Mouse (Mus musculus): Measurements from ENCODE around the gene Plppr1.

DNA sequence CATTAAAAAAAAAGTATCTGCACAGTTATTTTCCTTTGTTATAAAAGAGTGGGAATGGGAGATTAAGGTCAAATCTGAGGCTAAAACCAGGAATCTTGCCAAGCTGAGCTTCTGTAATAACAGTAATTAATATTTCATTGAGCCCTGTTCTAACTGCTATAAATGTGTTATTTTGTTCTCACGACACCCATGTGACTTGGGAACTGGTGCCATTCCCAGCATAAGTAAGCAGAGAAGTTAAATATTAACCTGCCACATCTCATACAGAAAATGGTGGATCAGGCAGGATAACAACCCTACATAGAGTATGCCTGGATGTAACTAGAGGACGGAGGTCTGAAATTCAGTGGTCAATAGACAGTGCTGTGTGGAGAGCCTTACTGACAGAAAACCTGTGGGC lies 90.2 kb downstream of the Plppr1 start:
- TF ChIP-seq MYC (IDR thresholded peaks at IDR 0.05; ENCODE audit: low read depth, low read length) (no peak), POLR2AphosphoS5 (IDR thresholded peaks at IDR 0.05; ENCODE audit: borderline replicate concordance, low read depth, low read length) (no peak), POLR2AphosphoS2 (IDR thresholded peaks at IDR 0.05; ENCODE audit: low read length) (no peak), POLR2A (IDR thresholded peaks at IDR 0.05; ENCODE audit: control insufficient read depth in 1 of 2, insufficient read depth in 1 of 2, low read depth in 1 of 2, low read length in 2 of 2, poor library complexity in 1 of 2) (no peak), SMC3 (IDR thresholded peaks at IDR 0.05; ENCODE audit: low read depth, low read length) (no peak), GATA1 (IDR thresholded peaks at IDR 0.05; ENCODE audit: low read depth, low read length) (no peak), CHD1 (IDR thresholded peaks at IDR 0.05; ENCODE audit: low read depth, low read length) (no peak), ZC3H11A (IDR thresholded peaks at IDR 0.05; ENCODE audit: low read depth, low read length) (no peak), CTCF (IDR thresholded peaks at IDR 0.05 in 2 of 3, conservative IDR thresholded peaks at IDR 0.05 in 1 of 3; ENCODE audit: control insufficient read depth in 1 of 3, insufficient read depth in 1 of 3, low read depth in 2 of 3, low read length in 3 of 3, poor library complexity in 1 of 3, severe bottlenecking in 1 of 3) (no peak), USF1 (IDR thresholded peaks at IDR 0.05; ENCODE audit: low read depth, low read length) (no peak)

Measured in MEL (cell line).